Mouse (Mus musculus): ENCODE results near the gene Senp2. TPM values are rescaled to one million over a fixed set of nuclear protein-coding genes. Genes with fewer than 3 reads are reported as not detected.
A peak's percentile ranks its signal among the peaks of the same experiment; 100 is the strongest.
"Not testable (repeated sequence)": the region's sequence is repeated elsewhere in the genome, so short reads cannot be mapped to it uniquely, and the experiment has no call there.

Senp2 gene
- total RNA-seq (2017), result 40.3 and 41.9 TPM in 2 replicates

- peak; percentile 98 for ATAC-seq (replicated peaks; ENCODE audit: low read depth, poor library complexity, severe bottlenecking)
Observed at GRCm38 (mm10) chr16:22009099-22009584, at the start of gene Senp2. TSS of gene Senp2 (plus strand) at chr16:22009484.

GRCm38 (mm10) chr16:21965576-21965975 is 43.7 kb upstream of the Senp2 start:
- ATAC-seq (replicated peaks; ENCODE audit: low read depth, poor library complexity, severe bottlenecking), result no peak

- no peak for ATAC-seq (replicated peaks; ENCODE audit: low read depth, poor library complexity, severe bottlenecking)
Observed at GRCm38 (mm10) chr16:21969874-21970273, 39.4 kb upstream of the Senp2 start.

- no peak for ATAC-seq (replicated peaks; ENCODE audit: low read depth, poor library complexity, severe bottlenecking)
Observed at GRCm38 (mm10) chr16:21970536-21970935, 38.7 kb upstream of the Senp2 start.

GRCm38 (mm10) chr16:21971446-21971845 is 37.8 kb upstream of the Senp2 start:
- no peak for ATAC-seq (replicated peaks; ENCODE audit: low read depth, poor library complexity, severe bottlenecking)

GRCm38 (mm10) chr16:21976203-21976602 is 33.1 kb upstream of the Senp2 start:
- no peak for ATAC-seq (replicated peaks; ENCODE audit: low read depth, poor library complexity, severe bottlenecking)

- no peak for ATAC-seq (replicated peaks; ENCODE audit: low read depth, poor library complexity, severe bottlenecking)
Observed at GRCm38 (mm10) chr16:21977347-21977746, 31.9 kb upstream of the Senp2 start.

- no peak for ATAC-seq (replicated peaks; ENCODE audit: low read depth, poor library complexity, severe bottlenecking)
Observed at GRCm38 (mm10) chr16:21983146-21983545, 26.1 kb upstream of the Senp2 start.

GRCm38 (mm10) chr16:21983581-21983980 is 25.7 kb upstream of the Senp2 start:
- ATAC-seq (replicated peaks; ENCODE audit: low read depth, poor library complexity, severe bottlenecking), result no peak

- ATAC-seq (replicated peaks; ENCODE audit: low read depth, poor library complexity, severe bottlenecking), result no peak
Observed at GRCm38 (mm10) chr16:21984091-21984490, 25.2 kb upstream of the Senp2 start.

- ATAC-seq (replicated peaks; ENCODE audit: low read depth, poor library complexity, severe bottlenecking), result no peak
Observed at GRCm38 (mm10) chr16:21986191-21986590, 23.1 kb upstream of the Senp2 start.

GRCm38 (mm10) chr16:21987956-21988355 is 21.3 kb upstream of the Senp2 start:
- ATAC-seq (replicated peaks; ENCODE audit: low read depth, poor library complexity, severe bottlenecking), result no peak

GRCm38 (mm10) chr16:21990893-21991292 is 18.4 kb upstream of the Senp2 start:
- not testable (repeated sequence) for ATAC-seq (replicated peaks; ENCODE audit: low read depth, poor library complexity, severe bottlenecking)

- ATAC-seq (replicated peaks; ENCODE audit: low read depth, poor library complexity, severe bottlenecking), result no peak
Observed at GRCm38 (mm10) chr16:21991774-21992173, 17.5 kb upstream of the Senp2 start.

GRCm38 (mm10) chr16:21995304-21995703 is 14.0 kb upstream of the Senp2 start, which contains the start of gene Liph:
TSS of gene Liph (minus strand) at chr16:21995663.
- peak; percentile 79 for ATAC-seq (replicated peaks; ENCODE audit: low read depth, poor library complexity, severe bottlenecking)

- no peak for ATAC-seq (replicated peaks; ENCODE audit: low read depth, poor library complexity, severe bottlenecking)
Observed at GRCm38 (mm10) chr16:21996402-21996801, 12.9 kb upstream of the Senp2 start.

GRCm38 (mm10) chr16:21996881-21997641 is 12.2 kb upstream of the Senp2 start:
- ATAC-seq (replicated peaks; ENCODE audit: low read depth, poor library complexity, severe bottlenecking), result no peak

- ATAC-seq (replicated peaks; ENCODE audit: low read depth, poor library complexity, severe bottlenecking), result no peak
Observed at GRCm38 (mm10) chr16:21998061-21998460, 11.2 kb upstream of the Senp2 start.

GRCm38 (mm10) chr16:21999941-22000690 is 9.2 kb upstream of the Senp2 start:
- ATAC-seq (replicated peaks; ENCODE audit: low read depth, poor library complexity, severe bottlenecking), result no peak

GRCm38 (mm10) chr16:22001172-22001571 is 8.1 kb upstream of the Senp2 start:
- ATAC-seq (replicated peaks; ENCODE audit: low read depth, poor library complexity, severe bottlenecking), result no peak

GRCm38 (mm10) chr16:22001606-22002005 is 7.7 kb upstream of the Senp2 start:
- ATAC-seq (replicated peaks; ENCODE audit: low read depth, poor library complexity, severe bottlenecking), result no peak
